9 mouse cellular contexts compared by ENCODE assay signal in the genomic region with DNA sequence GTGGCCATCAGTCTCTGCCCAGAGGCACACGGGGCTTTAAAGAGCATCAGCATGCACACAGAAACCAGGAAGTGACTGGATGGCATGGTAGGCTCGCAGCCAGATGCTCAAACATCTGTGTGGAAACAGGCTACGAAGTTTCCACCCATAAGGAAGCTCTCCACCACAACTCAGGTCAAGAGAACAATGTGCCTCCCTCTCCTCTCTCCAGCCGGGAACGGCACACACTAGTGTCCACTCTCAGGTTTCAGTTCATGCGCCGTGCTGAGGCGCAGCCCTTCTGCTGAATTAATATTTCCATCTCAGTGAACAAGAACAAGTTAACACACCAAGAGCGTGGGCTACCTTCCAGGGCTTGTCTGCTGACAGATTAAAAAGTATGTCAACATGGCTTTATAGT.
DNase-seq lines count a peak whose midpoint lies in the region; ATAC-seq and TF ChIP-seq lines count a peak whose summit lies in the region.
"Had no signal": no experiment of that assay in that cellular context is flagged by ENCODE, and none has a peak within 500 bp of the region (broad histone marks: within the 10 kb centered on the region; RNA-seq: fewer than 3 reads in every experiment).

No protein-coding gene starts in this region.

- H3K27ac ChIP-seq in heart, adult 2 months = no peak overlapping the region; the same call in 1 of the 2 replicates
- H3K27ac ChIP-seq in heart, embryonic 12.5 days (ENCODE audit: poor library complexity, severe bottlenecking) = no peak overlapping the region
- H3K27ac ChIP-seq in hindbrain, embryonic 15.5 days (replicated peaks) = no peak overlapping the region
- H3K27ac ChIP-seq: limb, embryonic 15.5 days had no signal

- H3K4me3 ChIP-seq in heart, adult 2 months = no peak overlapping the region
- H3K4me3 ChIP-seq in heart, embryonic 12.5 days = no peak overlapping the region
- no peak overlapping the region for H3K4me3 ChIP-seq in hindbrain, embryonic 15.5 days
- H3K4me3 ChIP-seq: limb, embryonic 15.5 days had no signal

- no peaks in the 10 kb centered on the region for H3K79me2 ChIP-seq in heart, adult 2 months (replicated peaks; ENCODE audit: control insufficient read depth, insufficient read depth, low read length)

- DNase-seq in heart, adult 2 months = peak in 1 of 2 experiments; percentile 44
- peak; percentile 74 to 76 for DNase-seq in cerebellum, postnatal 10 days
- DNase-seq in testis, postnatal 14 days (ENCODE audit: low spot score) = no peak
- no peak for DNase-seq in spleen, postnatal 36 days (ENCODE audit: low spot score in 2 of 2)

- H3K9me3 ChIP-seq in heart, embryonic 12.5 days (replicated peaks) = no peaks in the 10 kb centered on the region
- H3K9me3 ChIP-seq in hindbrain, embryonic 15.5 days = no peaks in the 10 kb centered on the region
- H3K9me3 ChIP-seq: limb, embryonic 15.5 days had no signal

- H3K27me3 ChIP-seq in heart, adult 2 months (ENCODE audit: control insufficient read depth, insufficient read depth, low read length) = no peaks in the 10 kb centered on the region
- H3K27me3 ChIP-seq in heart, embryonic 12.5 days (replicated peaks) = no peaks in the 10 kb centered on the region
- no peaks in the 10 kb centered on the region for H3K27me3 ChIP-seq in hindbrain, embryonic 15.5 days

- no peaks in the 10 kb centered on the region for H3K36me3 ChIP-seq in heart, adult 2 months (ENCODE audit: control insufficient read depth, insufficient read depth, low read length)
- no peaks in the 10 kb centered on the region for H3K36me3 ChIP-seq in heart, embryonic 12.5 days
- H3K36me3 ChIP-seq in hindbrain, embryonic 15.5 days = no peaks in the 10 kb centered on the region
- H3K36me3 ChIP-seq: limb, embryonic 15.5 days had no signal

- peak overlapping the region; percentile 38 for H3K9ac ChIP-seq in heart, adult 2 months (ENCODE audit: low read depth, low read length)
- no peak overlapping the region for H3K9ac ChIP-seq in heart, embryonic 12.5 days
- no peak overlapping the region for H3K9ac ChIP-seq in hindbrain, embryonic 15.5 days
- H3K9ac ChIP-seq: limb, embryonic 15.5 days had no signal

- no peak for ATAC-seq in heart, embryonic 12.5 days (ENCODE audit: insufficient number of reproducible peaks, low FRiP score)
- ATAC-seq in hindbrain, embryonic 15.5 days (ENCODE audit: low FRiP score, low read depth) = no peak
- peak; percentile 43 for ATAC-seq in megakaryocyte, adult 5-6 weeks (ENCODE audit: poor library complexity, severe bottlenecking)
- ATAC-seq in CD4-positive, CD25-positive, alpha-beta regulatory T cell, adult 4 months = no peak

- peaks cover 7% of the 10 kb centered on the region for H3K4me1 ChIP-seq in heart, adult 2 months (ENCODE audit: control insufficient read depth, insufficient read depth, low read length)
- H3K4me1 ChIP-seq in heart, embryonic 12.5 days (replicated peaks) = peaks cover 20% of the 10 kb centered on the region
- H3K4me1 ChIP-seq in hindbrain, embryonic 15.5 days (replicated peaks) = peaks cover 16% of the 10 kb centered on the region

- intact Hi-C loops in heart, adult 2 months (cut with DNase I) = no loop called here

- no peak for TF ChIP-seq EP300 in heart, adult 2 months (IDR thresholded peaks at IDR 0.05; ENCODE audit: insufficient read depth, low read depth, low read length)

- TF ChIP-seq POLR2A in heart, adult 2 months (IDR thresholded peaks at IDR 0.05; ENCODE audit: insufficient read depth, low read depth, low read length) = no peak

- WGBS in heart, adult 2 months = 11% methylated on average over 9 of the region's 9 CpGs
- 65% methylated on average over 9 of the region's 9 CpGs for WGBS in heart, embryonic 12.5 days
- WGBS in hindbrain, embryonic 15.5 days = 24% methylated on average over 9 of the region's 9 CpGs

- no peak overlapping the region for H3K4me2 ChIP-seq in heart, embryonic 12.5 days
- H3K4me2 ChIP-seq in hindbrain, embryonic 15.5 days = peak overlapping the region; percentile 30
- H3K4me2 ChIP-seq: limb, embryonic 15.5 days had no signal

- no peak for TF ChIP-seq CTCF in heart, adult 2 months (IDR thresholded peaks at IDR 0.05)

Comparison
In these comparisons a context has a peak if more than half of its experiments do, and no peak if none do; other contexts are left out.
1. DNase-seq: peak in cerebellum, postnatal 10 days (2 of 2); none in testis, postnatal 14 days (single experiment) and spleen, postnatal 36 days (0 of 2).